Mouse (Mus musculus) bone marrow macrophage, adult 2 months (primary cell): Measurements from ENCODE around the gene Trappc3.

ENCODE experiments used
- CTCF ChIP-seq: IDR thresholded peaks from 2 replicates; pipeline ENCODE4 v1.5.1; 2012; ENCODE audit warnings: low read depth, mild to moderate bottlenecking, low read length, moderate library complexity
- POLR2A ChIP-seq: IDR thresholded peaks from 2 replicates; pipeline ENCODE4 v1.6.1; 2012; ENCODE audit warnings: mild to moderate bottlenecking, low read depth, low read length, borderline replicate concordance

DNA sequence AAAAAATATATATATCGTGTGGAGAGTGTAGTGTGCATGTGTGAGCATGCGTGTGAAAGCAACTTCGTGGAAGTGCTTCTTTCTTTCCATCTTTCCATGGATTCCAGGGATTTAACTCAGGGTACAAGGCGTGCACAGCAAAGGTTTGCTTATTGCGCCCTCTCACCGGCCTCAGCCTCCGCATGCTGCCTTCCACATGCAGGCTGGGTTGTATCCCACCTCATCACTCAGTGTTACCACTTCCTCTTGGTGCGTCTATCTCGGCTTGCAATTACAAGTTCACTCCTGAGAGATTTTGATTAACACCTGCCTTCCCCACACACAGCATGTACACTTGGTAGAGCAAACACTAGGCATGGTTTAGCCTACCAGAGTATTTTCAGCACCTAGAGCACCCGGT is 26.9 kb upstream of the Trappc3 start:
- TF ChIP-seq CTCF (no peak), POLR2A (no peak)
